Mouse (Mus musculus): ENCODE measurements around the gene Pgk2.
"Not testable (repeated sequence)": the region's sequence is repeated elsewhere in the genome, so short reads cannot be mapped to it uniquely, and the experiment has no call there.

Gene Pgk2

DNA sequence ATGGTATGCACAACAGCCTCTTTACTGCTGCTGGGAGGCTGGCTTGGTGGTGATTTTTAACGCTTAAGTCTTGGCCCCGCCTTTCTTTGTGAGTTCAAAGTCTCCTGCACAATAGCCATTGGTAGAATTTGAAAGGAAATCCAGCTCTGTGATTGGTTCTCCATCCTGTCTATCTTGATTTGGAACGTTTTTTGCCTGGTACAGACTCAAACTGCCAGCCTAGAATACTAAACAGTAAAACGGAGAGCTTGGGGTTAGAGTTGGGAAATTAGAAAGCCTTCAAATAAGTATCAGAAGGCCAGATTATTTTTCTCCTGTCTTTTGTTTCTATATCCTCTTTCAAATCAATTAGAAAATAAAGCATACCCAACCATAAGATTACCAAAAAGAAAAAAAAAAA lies at the start of gene Pgk2:
Gene Pgk2, minus strand, starts transcription at position 101 of the 400 bp plus-strand sequence.
- no peak for DNase-seq

DNA sequence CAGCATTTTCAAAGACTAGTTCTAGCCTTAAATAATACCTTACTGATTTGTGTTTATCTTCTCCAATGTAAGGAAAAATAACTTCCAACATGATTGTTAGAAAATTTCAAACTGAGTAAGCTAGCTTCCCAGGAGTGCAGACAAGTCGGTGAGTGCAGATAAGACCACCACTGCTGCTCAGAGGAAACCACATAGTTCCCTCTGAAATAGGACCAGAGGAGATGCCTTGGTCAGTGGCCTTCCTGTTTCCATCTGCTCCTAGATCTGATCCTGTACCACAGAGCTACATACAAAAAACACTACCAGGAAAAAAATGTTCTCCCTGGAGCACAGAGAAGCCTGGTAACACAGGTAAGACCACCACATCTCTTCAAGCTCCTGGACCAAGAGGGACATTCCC lies 44.0 kb upstream of the Pgk2 start:
- DNase-seq: no peak

- no peak for DNase-seq
These were observed 33.7 kb upstream of the Pgk2 start, which contains the start of gene Crisp3 for GRCm38 (mm10) chr17:40242135-40242534. Crisp3 (minus strand) TSS chr17:40242288.

DNA sequence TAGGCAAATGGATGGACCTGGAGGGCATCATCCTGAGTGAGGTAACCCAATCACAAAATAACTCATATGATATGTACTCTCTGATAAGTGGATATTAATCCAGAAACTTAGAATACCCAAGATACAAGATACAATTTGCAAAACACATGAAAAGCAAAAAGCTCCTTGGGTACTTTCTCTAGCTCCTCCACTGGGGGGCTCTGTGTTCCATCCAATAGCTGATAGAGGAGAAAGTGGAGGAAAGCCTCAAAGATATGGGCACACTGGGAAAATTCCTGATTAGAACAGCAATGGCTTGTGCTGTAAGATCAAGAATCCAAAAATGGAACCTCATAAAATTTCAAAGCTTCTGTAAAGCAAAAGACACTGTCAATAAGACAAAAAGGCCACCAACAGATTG lies 6.6 kb downstream of the Pgk2 start:
- not testable (repeated sequence) for DNase-seq

DNA sequence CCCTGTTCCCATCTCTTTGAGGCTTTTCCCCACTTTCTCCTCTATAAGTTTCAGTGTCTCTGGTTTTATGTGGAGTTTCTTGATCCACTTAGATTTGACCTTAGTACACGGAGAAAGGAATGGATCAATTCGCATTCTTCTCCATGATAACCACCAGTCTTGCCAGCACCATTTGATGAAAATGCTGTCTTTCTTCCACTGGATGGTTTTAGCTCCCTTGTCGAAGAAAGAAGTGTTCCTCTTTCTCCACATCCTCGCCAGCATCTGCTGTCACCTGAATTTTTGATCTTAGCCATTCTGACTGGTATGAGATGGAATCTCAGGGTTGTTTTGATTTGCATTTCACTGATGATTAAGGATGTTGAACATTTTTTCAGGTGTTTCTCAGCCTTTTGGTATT lies 18.2 kb downstream of the Pgk2 start:
- DNase-seq: not testable (repeated sequence)

GRCm38 (mm10) chr17:40157729-40158359 lies 50.6 kb downstream of the Pgk2 start:
- not testable (repeated sequence) for DNase-seq
